Mouse (Mus musculus) cortical plate, adult 2 months (tissue): ENCODE results near the gene Mettl24. TPM values are rescaled to one million over a fixed set of nuclear protein-coding genes. Genes with fewer than 3 reads are reported as not detected.

Experiments used
- H3K27ac ChIP-seq: fragments of 200-500 bp; 2 replicates; pipeline ENCODE4 v1.5.1; 2012; ENCODE audit warnings: low read length, control low read depth, inconsistent platforms; ENCODE audit not compliant: insufficient read depth
- H3K4me1 ChIP-seq: fragments of 200-500 bp; 2 replicates; pipeline ENCODE4 v1.6.1; 2011; ENCODE audit warnings: low read length; ENCODE audit not compliant: control insufficient read depth, insufficient read depth
- H3K4me3 ChIP-seq: fragments of 200-500 bp; 2 replicates; pipeline ENCODE4 v1.5.1; 2011; ENCODE audit warnings: mild to moderate bottlenecking, low read length, control low read depth; ENCODE audit not compliant: insufficient read depth
- CTCF ChIP-seq: fragments of 200-500 bp; IDR thresholded peaks from 2 replicates; pipeline ENCODE4 v1.5.1; 2011; ENCODE audit warnings: mild to moderate bottlenecking, control low read depth, low read length; ENCODE audit not compliant: insufficient read depth; ENCODE audit errors: extremely low read depth
- POLR2A ChIP-seq: fragments of 200-500 bp; IDR thresholded peaks from 2 replicates; pipeline ENCODE4 v1.6.1; 2011; ENCODE audit warnings: mild to moderate bottlenecking, low read length, control low read depth; ENCODE audit not compliant: insufficient read depth; ENCODE audit errors: extremely low read depth
- polyA plus RNA-seq: library from polyadenylated mRNA; depleted of rRNA; stranded (reverse); fragments of >200 nt; gene quantifications from 2 replicates; pipeline ENCODE4 v1.2.3, GENCODE M21; 2012; rRNA removed

The Mettl24 gene
- 1.4 and 1.6 TPM in 2 replicates for polyA plus RNA-seq

DNA sequence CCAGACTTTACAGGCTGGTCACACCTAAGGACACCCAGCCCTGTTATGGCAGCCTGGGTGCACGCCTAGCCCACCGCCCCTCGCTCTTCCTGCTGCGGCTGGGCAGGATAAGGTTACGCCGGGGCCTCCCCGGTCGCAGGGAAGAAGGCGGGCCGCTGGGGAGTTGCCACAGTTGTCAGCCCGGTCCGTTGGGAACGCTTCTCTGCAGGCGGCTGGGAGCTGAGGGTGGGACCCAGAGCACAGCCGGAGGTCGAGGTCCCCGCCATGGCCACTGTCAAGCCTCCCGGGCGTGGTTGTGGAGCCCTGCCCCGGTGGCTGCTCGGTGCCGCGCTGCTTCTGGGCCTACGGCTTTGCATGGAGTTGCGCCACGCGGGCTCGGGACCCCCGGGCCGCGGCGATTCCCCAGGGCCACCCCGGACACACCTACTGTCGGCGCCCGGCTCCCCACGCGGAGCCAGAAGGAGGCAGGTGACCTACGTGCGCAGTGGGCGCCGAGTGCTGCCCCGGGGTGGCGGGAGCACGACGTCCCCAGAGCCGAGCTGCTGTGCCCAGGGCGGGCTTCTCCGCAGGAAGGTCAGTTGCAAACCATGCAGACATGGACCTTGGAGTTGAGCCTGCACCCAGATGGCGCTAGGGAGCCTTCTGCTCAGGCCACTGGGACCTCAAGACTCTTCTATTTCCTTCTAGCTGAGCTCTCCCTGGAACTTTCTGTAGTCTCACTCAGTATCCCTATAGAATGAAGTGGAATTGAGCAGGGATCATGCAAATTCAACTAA, at the start of gene Mettl24:
Mettl24 (plus strand) TSS at position 191 of the 776 bp plus-strand sequence.
- TF ChIP-seq POLR2A (no peak), CTCF (peak; percentile 47)
- Histone ChIP-seq H3K4me3 (peak within 1 kb of the TSS; percentile 4; the same call in 1 of the 2 replicates), H3K4me1 (peaks cover 13% of the 10 kb centered on the region), H3K27ac (peak within 1 kb of the TSS; percentile 99)

DNA sequence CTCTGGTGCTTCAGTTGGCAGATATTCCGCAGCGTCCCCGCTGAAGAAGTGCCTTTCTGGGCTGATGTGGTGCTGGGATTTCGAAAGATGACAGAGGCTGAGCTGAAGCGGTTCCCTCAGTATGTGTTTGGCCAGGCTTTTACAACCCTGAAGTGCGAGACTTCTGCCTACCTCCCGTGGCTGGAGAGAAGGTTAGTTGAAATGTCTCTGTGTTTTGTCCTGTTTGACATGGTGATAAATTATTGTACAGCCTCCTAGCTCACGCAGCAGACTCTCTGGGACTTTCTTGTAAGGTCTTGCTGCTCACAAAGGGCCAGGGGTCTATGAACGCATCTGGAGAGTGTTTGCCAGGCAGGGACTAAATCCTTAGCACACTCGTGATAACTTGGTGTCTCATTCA, 45.8 kb upstream of the Mettl24 start:
- TF ChIP-seq POLR2A: no peak
- no peak for TF ChIP-seq CTCF
- H3K4me1 ChIP-seq: peaks cover 3% of the 10 kb centered on the region
- H3K4me3 ChIP-seq: no peak overlapping the region
- H3K27ac ChIP-seq: no peak overlapping the region

DNA sequence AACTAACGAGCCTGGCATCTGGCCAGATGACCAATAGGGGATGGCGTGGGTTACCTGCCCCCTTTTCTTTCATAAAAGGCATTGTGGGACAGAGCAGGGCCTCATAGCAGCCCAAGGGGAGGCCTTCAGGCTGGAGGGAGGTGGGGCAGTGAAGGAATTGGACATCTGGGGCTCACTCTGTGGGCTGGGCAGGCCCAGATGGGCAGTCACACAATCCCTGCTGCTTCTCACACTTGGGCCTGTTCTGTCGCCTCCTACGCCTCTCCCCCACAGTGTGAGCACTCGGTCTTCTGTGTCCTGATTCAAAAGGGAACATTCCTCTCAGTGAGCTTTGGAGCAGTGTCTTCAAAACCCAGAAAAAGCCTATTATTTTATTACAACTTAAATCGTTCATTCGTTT, 44.8 kb upstream of the Mettl24 start:
- TF ChIP-seq CTCF (no peak), POLR2A (no peak)
- H3K27ac ChIP-seq: no peak overlapping the region
- peaks cover 3% of the 10 kb centered on the region for H3K4me1 ChIP-seq
- H3K4me3 ChIP-seq: no peak overlapping the region

DNA sequence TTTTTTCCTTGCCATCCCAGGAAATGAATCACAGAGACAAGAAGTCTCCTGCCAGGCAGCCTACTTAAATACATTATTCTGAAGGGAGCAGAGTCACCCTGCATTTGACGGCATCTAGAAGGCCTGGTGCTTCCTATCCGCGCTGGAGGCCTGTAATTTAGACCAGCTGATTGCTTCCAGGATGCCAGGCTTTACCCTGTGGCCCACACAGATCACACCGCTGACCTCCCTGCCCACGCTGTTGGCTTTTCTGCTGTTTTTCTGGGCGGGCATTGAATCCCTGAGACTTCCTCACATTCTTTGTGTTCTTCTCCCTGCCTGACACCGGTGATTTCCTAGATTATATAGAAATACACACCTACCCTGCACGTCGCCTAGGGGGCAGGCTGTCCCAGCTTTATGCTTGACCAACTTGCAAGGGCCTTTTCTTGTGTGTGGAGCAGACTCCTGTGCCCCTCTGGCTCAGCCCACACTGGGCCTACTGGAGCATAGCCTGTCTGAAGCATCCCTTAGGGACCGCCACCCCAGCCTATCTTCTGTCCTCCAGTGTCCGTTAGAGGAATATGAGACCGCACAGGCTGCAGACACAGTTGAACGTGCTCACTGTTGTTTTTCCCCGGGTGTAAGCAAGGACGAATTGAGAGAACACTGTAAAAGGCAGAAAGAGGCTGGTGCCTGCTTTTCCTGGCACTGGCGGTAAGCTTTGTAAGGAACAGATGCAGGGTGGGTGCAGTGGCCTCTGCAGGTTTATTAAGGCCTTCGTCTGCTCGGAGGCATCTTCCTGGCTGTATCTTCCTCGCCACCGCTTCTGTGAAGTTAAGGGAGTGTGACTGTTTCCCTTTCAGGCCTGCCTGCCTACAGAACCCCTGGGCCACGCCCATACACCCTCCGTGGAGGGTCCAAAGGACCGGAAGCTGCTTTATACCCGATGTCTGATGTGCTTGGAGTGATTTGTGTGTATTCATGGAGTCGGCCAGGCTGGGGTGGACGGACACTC, 44.0 kb upstream of the Mettl24 start:
- TF ChIP-seq CTCF (no peak), POLR2A (no peak)
- Histone ChIP-seq H3K27ac (peak overlapping the region; percentile 91), H3K4me3 (no peak overlapping the region), H3K4me1 (peaks cover 3% of the 10 kb centered on the region)

DNA sequence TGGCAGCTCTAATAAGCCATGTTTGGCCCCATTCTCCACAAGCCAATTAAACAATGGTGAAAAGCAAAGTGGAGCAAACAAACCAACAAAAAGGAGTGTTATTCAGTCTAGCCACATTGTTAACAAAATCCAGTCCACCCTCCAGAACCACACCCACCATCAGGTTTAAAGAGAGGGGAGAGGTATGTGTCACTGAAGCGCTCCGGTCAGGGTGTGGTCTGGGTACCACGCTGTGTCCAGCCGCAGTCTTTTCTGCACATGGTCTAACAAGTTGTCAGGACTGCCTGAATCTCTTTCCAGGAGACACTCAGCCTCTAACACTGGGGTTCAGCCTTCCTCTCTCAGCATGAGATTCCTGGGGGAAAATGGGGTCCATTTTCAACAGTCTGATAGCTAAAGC, 42.7 kb upstream of the Mettl24 start:
- TF ChIP-seq CTCF: no peak
- no peak for TF ChIP-seq POLR2A
- no peak overlapping the region for H3K4me3 ChIP-seq
- H3K4me1 ChIP-seq: peaks cover 3% of the 10 kb centered on the region
- peak overlapping the region; percentile 91 for H3K27ac ChIP-seq

DNA sequence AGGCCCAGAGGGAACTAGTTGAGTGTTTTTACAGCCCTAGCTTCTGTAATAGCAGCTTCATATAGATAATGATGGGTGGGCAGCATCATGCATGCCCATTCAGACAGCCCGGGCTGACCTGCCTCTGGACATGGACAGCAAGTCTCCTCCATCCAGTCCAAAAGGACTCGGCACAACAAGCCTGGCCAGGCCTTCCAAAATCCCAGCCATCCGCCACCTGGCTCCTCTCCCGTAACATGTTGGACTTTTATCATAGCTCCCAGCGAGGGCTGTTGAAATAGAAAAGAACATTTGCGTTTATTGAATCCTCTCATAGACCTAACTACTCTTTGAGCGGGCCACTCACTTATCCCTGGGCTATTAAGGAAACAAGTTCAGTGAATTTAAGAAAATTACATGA, 41.2 kb upstream of the Mettl24 start:
- no peak overlapping the region for H3K4me3 ChIP-seq
- TF ChIP-seq POLR2A (no peak), CTCF (no peak)
- peaks cover 3% of the 10 kb centered on the region for H3K4me1 ChIP-seq
- no peak overlapping the region for H3K27ac ChIP-seq

DNA sequence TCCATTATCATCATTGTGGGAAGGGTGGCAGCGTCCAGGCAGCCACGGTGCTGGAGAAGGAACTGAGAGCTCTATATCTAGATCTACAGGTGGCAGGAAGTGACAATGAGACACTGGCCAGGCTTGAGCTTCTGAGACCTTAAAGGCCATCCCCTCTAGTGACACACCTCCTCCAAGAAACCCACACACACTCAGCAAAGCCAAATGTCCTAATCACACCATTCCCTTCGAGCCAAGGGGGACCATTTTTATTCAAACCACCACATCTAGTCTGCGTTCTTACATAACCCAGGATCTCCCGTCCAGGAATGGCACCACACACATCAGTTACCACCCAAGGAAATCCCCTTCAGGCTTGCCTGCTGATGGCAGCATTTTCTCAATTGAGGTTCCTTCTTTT, 40.0 kb upstream of the Mettl24 start:
- TF ChIP-seq CTCF (no peak), POLR2A (no peak)
- H3K4me1 ChIP-seq: peaks cover 3% of the 10 kb centered on the region
- no peak overlapping the region for H3K27ac ChIP-seq
- H3K4me3 ChIP-seq: no peak overlapping the region

DNA sequence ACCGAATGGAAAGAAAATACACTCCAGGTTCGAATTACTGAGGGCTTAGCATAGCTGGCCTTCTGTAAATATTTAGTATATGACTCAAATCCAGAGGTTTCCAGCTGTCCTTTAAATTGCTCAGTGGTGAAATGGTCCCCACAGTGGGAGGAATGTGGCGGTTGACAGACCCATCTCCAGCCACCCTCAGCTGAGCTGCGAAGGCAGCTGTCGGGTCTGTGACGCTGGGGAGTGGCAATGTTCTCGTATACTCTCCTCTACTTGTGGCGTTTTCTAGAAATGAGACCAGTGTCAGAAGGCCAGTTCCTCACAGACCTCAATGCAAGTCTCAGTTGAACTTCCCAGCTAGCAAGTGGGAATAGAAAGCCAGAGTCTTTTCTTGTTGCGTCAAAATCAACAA, 38.6 kb upstream of the Mettl24 start:
- Histone ChIP-seq H3K4me3 (no peak overlapping the region), H3K4me1 (peaks cover 3% of the 10 kb centered on the region), H3K27ac (no peak overlapping the region)
- TF ChIP-seq POLR2A (no peak), CTCF (no peak)

DNA sequence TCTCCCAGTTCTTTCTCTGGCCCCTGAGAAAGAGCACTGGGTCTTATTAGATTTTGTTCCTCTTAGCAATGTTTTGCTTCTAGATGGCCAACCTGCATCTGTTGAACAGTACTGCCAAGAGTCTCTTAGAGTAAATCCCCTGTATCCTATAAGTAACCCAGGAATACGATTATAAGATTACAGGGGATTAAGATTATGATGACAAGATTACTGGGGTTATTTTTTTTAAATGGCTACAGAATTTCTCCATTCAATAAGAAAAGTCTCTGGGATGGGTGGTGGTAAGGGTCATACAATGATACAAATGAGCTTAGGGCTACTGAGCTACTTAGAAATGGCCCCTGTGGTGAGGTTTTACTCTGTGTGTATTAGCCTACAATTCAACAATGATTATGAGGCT, 37.7 kb upstream of the Mettl24 start:
- TF ChIP-seq POLR2A: no peak
- TF ChIP-seq CTCF: no peak
- Histone ChIP-seq H3K27ac (no peak overlapping the region), H3K4me3 (no peak overlapping the region), H3K4me1 (no peaks in the 10 kb centered on the region; the same call in 1 of the 2 replicates)

DNA sequence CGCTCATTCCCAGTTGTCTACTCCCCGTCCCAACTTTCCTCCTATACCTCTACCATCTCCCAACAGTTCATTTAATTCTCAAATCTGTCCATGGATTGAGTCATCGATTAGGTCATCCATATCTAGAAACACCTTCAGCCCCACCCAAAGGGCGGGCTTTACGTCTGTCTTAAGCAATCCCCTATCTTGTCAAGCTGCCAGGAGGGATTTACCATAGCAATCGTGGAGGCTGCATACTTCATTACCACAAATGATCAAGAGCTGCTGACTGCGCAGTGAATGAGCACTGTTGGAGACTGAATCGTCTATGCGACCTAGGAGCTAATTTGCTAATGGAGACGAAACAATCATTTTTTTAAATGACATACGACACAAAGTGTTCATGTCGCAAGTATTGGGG, 34.3 kb upstream of the Mettl24 start:
- Histone ChIP-seq H3K4me3 (no peak overlapping the region), H3K27ac (no peak overlapping the region), H3K4me1 (no peaks in the 10 kb centered on the region; the same call in 1 of the 2 replicates)
- TF ChIP-seq CTCF (no peak), POLR2A (no peak)
